Mouse (Mus musculus): ENCODE measurements around the gene Blzf1. TPM values are rescaled to one million over a fixed set of nuclear protein-coding genes. Genes with fewer than 3 reads are reported as not detected.

The Blzf1 gene
- 23.9 TPM for polyA plus RNA-seq (2014; fragmentation: Illumina TruSeq; extraction: RNeasy Lipid Tissue Mini Kit (QIAGEN cat#74804); ENCODE audit: low read depth, low replicate concordance)

DNA sequence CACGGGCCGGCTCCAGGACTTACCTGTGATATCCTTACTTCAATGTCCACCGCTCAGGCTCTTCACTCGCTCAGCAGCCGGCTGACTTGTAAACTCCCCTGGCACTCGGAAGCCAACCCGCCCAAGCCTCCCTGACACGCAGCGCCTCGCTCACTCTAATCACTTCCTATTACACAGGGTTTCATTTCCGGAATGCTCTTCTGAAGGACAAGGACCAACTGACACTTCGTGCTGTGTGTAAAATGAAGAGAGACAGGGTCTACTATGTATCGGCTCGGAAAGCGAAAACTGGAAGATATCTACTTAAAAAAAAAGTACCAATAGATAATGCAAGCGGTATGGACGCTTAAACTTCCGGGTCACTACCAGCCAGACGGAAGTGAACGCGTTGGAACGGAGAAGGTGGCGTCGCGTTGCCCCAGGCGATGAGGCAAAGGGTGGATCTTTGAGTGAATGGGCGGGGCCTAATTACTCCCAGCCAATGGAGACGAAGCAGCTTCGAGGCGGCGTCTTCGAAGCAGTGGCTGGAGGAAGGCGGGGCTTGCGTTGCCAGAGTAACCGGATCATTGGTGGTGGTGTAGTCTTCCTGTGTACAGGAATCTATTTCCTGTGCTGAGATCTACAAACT is at the start of gene Blzf1:
TSS of gene Blzf1 (minus strand) at position 366 of the 628 bp plus-strand sequence.

GRCm38 (mm10) chr1:164303821-164304220 is 3.5 kb downstream of the Blzf1 start, which contains the start of gene Nme7:
Gene Nme7 (plus strand): TSS chr1:164304121.

DNA sequence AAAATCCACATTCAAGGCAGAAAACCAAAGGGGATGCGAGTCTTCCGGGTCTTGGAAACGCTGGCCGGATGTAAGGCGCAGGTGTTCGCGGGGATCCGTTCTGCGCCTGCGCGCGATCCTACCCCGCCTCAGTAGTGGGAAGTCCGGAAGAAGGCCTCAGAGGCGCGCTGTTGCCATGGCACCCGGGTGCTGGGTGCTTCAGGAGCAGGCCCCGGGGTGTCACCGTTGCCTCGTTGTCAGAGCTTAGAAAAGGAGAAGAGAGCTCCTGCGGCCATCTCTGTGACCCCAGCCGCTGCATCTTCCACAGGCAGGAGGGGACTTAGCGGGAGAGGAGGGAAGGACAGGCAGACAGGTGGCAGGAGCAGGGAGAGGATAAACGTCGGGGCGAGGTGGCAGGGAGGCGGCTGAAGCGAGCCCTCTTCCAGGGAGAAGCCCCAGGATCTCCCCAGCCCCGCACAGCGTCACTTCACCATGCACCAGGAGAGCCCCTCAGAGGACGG is 31.8 kb downstream of the Blzf1 start, which contains the start of gene Ccdc181:
TSS of gene Ccdc181 (plus strand) at position 131 of the 500 bp plus-strand sequence.

DNA sequence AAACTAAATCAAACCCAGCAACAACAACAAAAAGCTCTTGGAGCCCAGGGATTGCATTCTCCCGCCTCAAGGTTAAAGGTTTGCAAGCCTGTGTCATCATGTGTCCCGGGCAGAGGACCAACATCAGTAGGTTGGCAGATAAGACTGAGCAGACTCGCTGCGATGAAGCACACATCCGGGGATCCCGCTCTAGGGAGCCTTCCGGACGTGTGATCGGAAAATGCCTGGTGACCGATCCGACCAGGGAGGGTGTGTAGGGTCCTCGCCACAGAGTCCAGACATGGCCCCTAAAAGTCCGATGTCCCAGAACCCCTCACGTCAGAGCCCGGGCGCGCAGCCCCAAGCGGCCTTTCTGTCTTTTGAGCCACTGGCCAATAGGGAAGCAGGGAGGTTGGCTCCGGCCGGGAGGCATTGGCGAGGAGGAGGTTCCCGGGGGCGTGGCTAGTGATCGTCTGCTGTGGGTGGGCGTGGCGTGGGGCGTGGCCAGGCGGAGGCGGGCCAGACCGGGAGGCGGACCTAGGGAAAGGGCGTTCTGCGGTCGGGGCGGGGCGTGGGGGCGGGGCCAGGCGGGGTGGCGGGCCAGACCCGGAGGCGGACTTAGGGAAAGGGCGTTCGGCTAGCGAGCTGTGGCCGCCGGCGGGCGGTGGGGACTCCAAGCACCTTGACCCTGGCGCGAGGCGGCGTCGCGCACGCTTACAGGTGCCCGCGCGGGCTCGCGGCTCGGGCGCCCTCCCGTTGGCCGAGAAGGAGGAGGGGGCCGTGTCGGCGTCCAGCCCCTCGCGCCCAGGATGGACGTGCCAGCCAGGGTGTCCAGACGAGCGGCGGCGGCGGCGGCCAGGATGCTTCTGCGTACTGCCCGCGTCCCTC is 58.6 kb downstream of the Blzf1 start, which contains the start of gene Slc19a2:
TSS of gene Slc19a2 (plus strand) at position 582 of the 867 bp plus-strand sequence.

Other genes starting within 250 kb of the Blzf1 start
- gene Sell, start 245.5 kb downstream of the Blzf1 start, polyA plus RNA-seq (2014; fragmentation: Illumina TruSeq; extraction: RNeasy Lipid Tissue Mini Kit (QIAGEN cat#74804); ENCODE audit: low read depth, low replicate concordance): 0.47 TPM
- gene Selp, start 192.2 kb downstream of the Blzf1 start, polyA plus RNA-seq (2014; fragmentation: Illumina TruSeq; extraction: RNeasy Lipid Tissue Mini Kit (QIAGEN cat#74804); ENCODE audit: low read depth, low replicate concordance): 0.60 TPM
- gene F5, start 155.7 kb downstream of the Blzf1 start, polyA plus RNA-seq (2014; fragmentation: Illumina TruSeq; extraction: RNeasy Lipid Tissue Mini Kit (QIAGEN cat#74804); ENCODE audit: low read depth, low replicate concordance): 0.08 TPM
- 5.9 TPM for gene Slc19a2, start 58.4 kb downstream of the Blzf1 start, polyA plus RNA-seq (2014; fragmentation: Illumina TruSeq; extraction: RNeasy Lipid Tissue Mini Kit (QIAGEN cat#74804); ENCODE audit: low read depth, low replicate concordance)
- 11.0 TPM for gene Ccdc181, start 31.9 kb downstream of the Blzf1 start, polyA plus RNA-seq (2014; fragmentation: Illumina TruSeq; extraction: RNeasy Lipid Tissue Mini Kit (QIAGEN cat#74804); ENCODE audit: low read depth, low replicate concordance)
- gene Nme7, start 3.4 kb downstream of the Blzf1 start, polyA plus RNA-seq (2014; fragmentation: Illumina TruSeq; extraction: RNeasy Lipid Tissue Mini Kit (QIAGEN cat#74804); ENCODE audit: low read depth, low replicate concordance): 4.5 TPM
- gene Atp1b1, start 150.9 kb upstream of the Blzf1 start, polyA plus RNA-seq (2014; fragmentation: Illumina TruSeq; extraction: RNeasy Lipid Tissue Mini Kit (QIAGEN cat#74804); ENCODE audit: low read depth, low replicate concordance): 230 TPM

Data from heart, adult 10 weeks (tissue).